Mouse (Mus musculus) intestine, postnatal 0 days (tissue): Measurements from ENCODE around the gene C1ql4. TPM values are rescaled to one million over a fixed set of nuclear protein-coding genes. Genes with fewer than 3 reads are reported as not detected.
"Not testable (repeated sequence)": the region's sequence is repeated elsewhere in the genome, so short reads cannot be mapped to it uniquely, and the experiment has no call there.

Experiments used
- ATAC-seq: fragments of 200-750 bp; cut with Nextera tagmentation; 2 replicates; pipeline ENCODE4 v1.8.0; 2017; ENCODE audit warnings: mild to moderate bottlenecking, moderate TSS enrichment, moderate library complexity
- H3K27ac ChIP-seq: fragments of 300-500 bp; sonication (generic); 2 replicates; pipeline ENCODE4 v1.5.1; 2014; ENCODE audit warnings: mild to moderate bottlenecking, low read depth, low read length, moderate library complexity
- H3K27me3 ChIP-seq: fragments of 300-500 bp; sonication (generic); replicated peaks from 2 replicates; pipeline ENCODE4 v1.6.1; 2014; ENCODE audit warnings: low read length, mixed read lengths; ENCODE audit not compliant: control insufficient read depth, insufficient read depth
- H3K36me3 ChIP-seq: fragments of 300-500 bp; sonication (generic); 2 replicates; pipeline ENCODE4 v1.6.1; 2014; ENCODE audit warnings: mild to moderate bottlenecking, moderate library complexity; ENCODE audit not compliant: control insufficient read depth, insufficient read depth
- H3K4me1 ChIP-seq: fragments of 300-500 bp; sonication (generic); replicated peaks from 2 replicates; pipeline ENCODE4 v1.6.1; 2014; ENCODE audit warnings: antibody characterized with exemption, low read length, mixed read lengths; ENCODE audit not compliant: control insufficient read depth, insufficient read depth
- H3K4me2 ChIP-seq: fragments of 300-500 bp; sonication (generic); replicated peaks from 2 replicates; pipeline ENCODE4 v1.6.1; 2014; ENCODE audit warnings: low read depth, mild to moderate bottlenecking, moderate library complexity
- H3K4me3 ChIP-seq: fragments of 300-500 bp; sonication (generic); 2 replicates; pipeline ENCODE4 v1.5.1; 2014; ENCODE audit warnings: low read depth, low read length
- H3K9ac ChIP-seq: fragments of 300-500 bp; sonication (generic); 2 replicates; pipeline ENCODE4 v1.6.1; 2014; ENCODE audit warnings: mild to moderate bottlenecking, low read depth, low read length
- H3K9me3 ChIP-seq: fragments of 300-500 bp; sonication (generic); 2 replicates; pipeline ENCODE4 v1.6.1; 2016; ENCODE audit warnings: mixed run types; ENCODE audit not compliant: control insufficient read depth
- CTCF ChIP-seq: sonication (generic); IDR thresholded peaks from 2 replicates; pipeline ENCODE4 v1.5.1; 2016; ENCODE audit warnings: low read depth, mild to moderate bottlenecking, control low read depth, antibody characterized with exemption, moderate library complexity
- WGBS: fragments of 180-500 bp; shearing (Covaris S2); extraction: QIAGEN DNeasy Blood & Tissue Kit; methylation state at CpG from one replicate; pipeline ENCODE4 v1.1.7; 2014; 5-methylcytosine and 5-hydroxymethylcytosine counted together
- polyA plus RNA-seq: library from polyadenylated mRNA; unstranded; fragments of >200 nt; fragmentation: Nextera tagmentation; extraction: Ambion mirVana; gene quantifications from 2 replicates; pipeline ENCODE4 v1.2.1, GENCODE M21; 2015

Gene C1ql4
- polyA plus RNA-seq, 1 experiment from 2014 or later = 0.10 TPM

DNA sequence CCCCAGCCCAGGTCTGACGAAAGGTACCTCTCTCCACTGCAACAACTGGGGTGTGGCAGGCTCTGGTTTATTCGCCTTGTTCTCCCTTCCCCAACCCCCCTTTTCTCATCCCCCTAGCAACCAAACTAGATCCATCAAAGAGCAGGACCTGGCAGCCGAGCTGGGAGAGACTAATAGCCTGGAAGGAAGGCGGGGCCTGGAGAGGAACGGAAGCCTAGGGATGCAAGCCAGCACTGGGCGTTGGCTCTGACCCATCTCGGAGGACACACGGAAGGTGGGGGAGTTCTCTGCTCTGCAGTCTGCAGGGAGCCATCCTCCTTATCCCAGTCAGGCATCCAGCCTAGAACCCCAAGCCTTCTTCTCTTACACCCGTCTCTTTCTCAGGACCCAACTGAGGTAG is 34.2 kb downstream of the C1ql4 start:
- ATAC-seq = no peak
- no peaks in the 10 kb centered on the region; the same call in 1 of the 2 replicates for H3K4me1 ChIP-seq
- no peaks in the 10 kb centered on the region for H3K9me3 ChIP-seq
- peaks cover 49% of the 10 kb centered on the region for H3K27me3 ChIP-seq
- H3K36me3 ChIP-seq = no peaks in the 10 kb centered on the region
- no peak overlapping the region for H3K27ac ChIP-seq
- no peak overlapping the region for H3K4me2 ChIP-seq
- no peak for TF ChIP-seq CTCF
- WGBS = 13% methylated on average over 9 of the region's 9 CpGs
- H3K4me3 ChIP-seq = no peak overlapping the region
- no peak overlapping the region for H3K9ac ChIP-seq

DNA sequence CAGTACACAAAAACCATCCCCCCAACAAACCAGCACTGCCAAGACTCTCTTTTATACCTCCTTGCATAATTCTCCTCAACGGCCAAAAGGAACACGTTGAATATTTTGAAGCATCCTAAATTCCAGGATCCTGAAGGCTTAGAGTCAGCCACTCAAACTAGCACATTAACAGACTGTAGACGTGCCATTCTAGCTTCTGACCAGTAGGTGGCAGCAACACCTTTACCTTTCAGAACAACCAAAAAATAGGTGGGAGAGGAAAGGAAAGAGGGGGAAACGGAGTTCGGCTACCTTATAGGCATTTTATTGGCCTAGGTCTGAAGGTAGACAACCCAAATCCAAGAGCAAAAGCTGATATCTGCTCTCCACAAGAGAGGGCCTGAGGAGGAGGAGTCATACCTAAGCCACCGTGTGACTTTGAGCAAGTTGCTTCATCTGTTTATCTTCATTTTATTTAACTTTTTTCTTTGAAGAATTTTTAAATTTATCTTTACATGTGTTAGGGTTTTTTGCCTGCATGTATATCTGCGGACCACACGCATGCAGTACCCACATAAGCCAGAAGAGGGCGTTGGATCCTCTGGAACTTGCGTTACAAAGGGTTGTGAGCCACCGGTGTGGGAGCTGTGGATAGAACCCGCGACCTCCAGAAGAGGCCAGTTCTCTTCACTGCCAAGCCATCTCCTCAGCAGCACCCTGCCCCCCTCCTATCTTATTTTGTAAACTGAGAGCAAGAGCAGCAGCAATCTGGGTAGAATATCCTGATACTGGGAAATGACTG is 38.0 kb downstream of the C1ql4 start:
- ATAC-seq = no peak
- WGBS = 32% methylated on average over 13 of the region's 13 CpGs
- H3K9ac ChIP-seq = no peak overlapping the region
- H3K9me3 ChIP-seq = no peaks in the 10 kb centered on the region
- peaks cover 12% of the 10 kb centered on the region for H3K27me3 ChIP-seq
- no peak overlapping the region for H3K27ac ChIP-seq
- no peaks in the 10 kb centered on the region for H3K36me3 ChIP-seq
- H3K4me1 ChIP-seq = no peaks in the 10 kb centered on the region; the same call in 1 of the 2 replicates
- no peak overlapping the region for H3K4me3 ChIP-seq
- H3K4me2 ChIP-seq = 0 out of 2 replicates have a peak overlapping the region, but pooled peaks have one; percentile 21
- peak; percentile 90 for TF ChIP-seq CTCF

DNA sequence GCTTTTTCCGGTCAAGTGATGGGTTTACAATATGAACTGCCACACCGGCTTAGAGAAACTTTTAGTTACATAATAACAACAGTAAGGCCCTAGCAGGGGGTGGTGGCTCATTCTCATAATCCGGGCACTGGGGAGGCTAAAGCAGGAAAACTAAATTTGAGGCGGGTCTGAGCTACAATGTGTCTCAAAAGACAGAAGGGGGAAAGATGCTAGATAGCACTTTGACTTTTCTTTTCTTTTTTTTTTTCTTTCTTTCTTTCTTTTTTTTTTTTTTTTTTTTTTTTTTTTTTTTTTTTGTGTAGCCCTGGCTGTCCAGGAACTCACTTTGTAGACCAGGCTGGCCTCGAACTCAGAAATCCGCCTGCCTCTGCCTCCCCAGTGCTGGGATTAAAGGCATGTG is 41.9 kb downstream of the C1ql4 start:
- H3K27me3 ChIP-seq, H3K9ac ChIP-seq, H3K4me1 ChIP-seq, H3K9me3 ChIP-seq, ATAC-seq, H3K36me3 ChIP-seq, H3K4me2 ChIP-seq, H3K4me3 ChIP-seq: not testable (repeated sequence)
- 0 out of 2 replicates have a peak overlapping the region, but pooled peaks have one; percentile 57 for H3K27ac ChIP-seq
- WGBS = 82% methylated on average over 6 of the region's 6 CpGs

DNA sequence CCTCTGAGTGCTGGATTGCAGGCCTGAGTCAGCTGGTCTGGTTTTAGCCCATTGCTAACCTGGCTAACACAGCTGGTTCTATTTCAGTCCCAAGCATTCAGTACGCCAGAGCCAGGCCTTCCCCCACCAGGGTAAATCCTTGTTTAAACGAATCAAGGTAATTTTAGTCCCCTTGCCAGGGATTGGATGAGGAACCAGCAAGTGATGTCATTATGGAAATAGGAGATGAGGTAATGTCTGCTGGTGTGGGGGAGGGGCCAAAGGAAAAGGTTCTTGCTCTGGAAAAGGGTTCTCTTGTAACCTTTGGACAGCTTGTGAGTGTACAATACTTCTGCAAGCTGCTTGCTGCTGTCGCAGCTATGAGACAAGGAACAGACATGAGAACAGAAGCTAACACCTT is 42.8 kb downstream of the C1ql4 start:
- no peaks in the 10 kb centered on the region for H3K27me3 ChIP-seq
- TF ChIP-seq CTCF = no peak
- peak; percentile 79 for ATAC-seq

DNA sequence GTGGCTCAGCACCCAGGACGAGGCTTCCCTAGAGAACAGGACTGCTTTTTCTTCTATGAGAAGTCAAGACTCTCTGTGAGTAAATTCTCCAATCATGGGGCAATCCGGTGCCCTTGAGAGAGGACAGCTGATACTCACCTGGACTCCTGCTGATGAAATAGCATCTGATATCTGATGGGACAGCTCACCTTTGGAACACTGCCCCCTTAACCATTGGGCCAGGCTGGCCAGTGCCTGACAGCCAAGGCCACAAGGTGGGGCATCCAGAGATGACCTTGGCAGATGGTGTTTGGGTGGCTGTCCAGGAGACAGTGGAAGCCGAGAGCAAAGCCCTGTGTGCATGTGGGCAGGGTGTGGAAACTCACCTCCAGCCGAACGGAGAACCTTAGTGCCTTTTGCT is 45.3 kb downstream of the C1ql4 start:
- H3K4me3 ChIP-seq = no peak overlapping the region
- H3K4me1 ChIP-seq = no peaks in the 10 kb centered on the region; the same call in 1 of the 2 replicates
- WGBS = 74% methylated on average over 5 of the region's 5 CpGs
- no peaks in the 10 kb centered on the region for H3K9me3 ChIP-seq
- no peak overlapping the region for H3K27ac ChIP-seq
- no peak overlapping the region for H3K9ac ChIP-seq
- no peak for TF ChIP-seq CTCF
- H3K27me3 ChIP-seq = no peaks in the 10 kb centered on the region
- H3K4me2 ChIP-seq = no peak overlapping the region
- ATAC-seq = no peak
- peaks cover 13% of the 10 kb centered on the region; the same call in 1 of the 2 replicates for H3K36me3 ChIP-seq

More for the DNA sequence above, 42.8 kb downstream of the C1ql4 start:
- no peaks in the 10 kb centered on the region for H3K36me3 ChIP-seq
- H3K9me3 ChIP-seq = no peaks in the 10 kb centered on the region
- H3K27ac ChIP-seq = peak overlapping the region; percentile 57; the same call in 1 of the 2 replicates
- 0 out of 2 replicates have a peak overlapping the region, but pooled peaks have one; percentile 9 for H3K4me2 ChIP-seq
- H3K9ac ChIP-seq = no peak overlapping the region
- no peak overlapping the region for H3K4me3 ChIP-seq
- 19% methylated on average over 3 of the region's 3 CpGs for WGBS
- no peaks in the 10 kb centered on the region; the same call in 1 of the 2 replicates for H3K4me1 ChIP-seq

DNA sequence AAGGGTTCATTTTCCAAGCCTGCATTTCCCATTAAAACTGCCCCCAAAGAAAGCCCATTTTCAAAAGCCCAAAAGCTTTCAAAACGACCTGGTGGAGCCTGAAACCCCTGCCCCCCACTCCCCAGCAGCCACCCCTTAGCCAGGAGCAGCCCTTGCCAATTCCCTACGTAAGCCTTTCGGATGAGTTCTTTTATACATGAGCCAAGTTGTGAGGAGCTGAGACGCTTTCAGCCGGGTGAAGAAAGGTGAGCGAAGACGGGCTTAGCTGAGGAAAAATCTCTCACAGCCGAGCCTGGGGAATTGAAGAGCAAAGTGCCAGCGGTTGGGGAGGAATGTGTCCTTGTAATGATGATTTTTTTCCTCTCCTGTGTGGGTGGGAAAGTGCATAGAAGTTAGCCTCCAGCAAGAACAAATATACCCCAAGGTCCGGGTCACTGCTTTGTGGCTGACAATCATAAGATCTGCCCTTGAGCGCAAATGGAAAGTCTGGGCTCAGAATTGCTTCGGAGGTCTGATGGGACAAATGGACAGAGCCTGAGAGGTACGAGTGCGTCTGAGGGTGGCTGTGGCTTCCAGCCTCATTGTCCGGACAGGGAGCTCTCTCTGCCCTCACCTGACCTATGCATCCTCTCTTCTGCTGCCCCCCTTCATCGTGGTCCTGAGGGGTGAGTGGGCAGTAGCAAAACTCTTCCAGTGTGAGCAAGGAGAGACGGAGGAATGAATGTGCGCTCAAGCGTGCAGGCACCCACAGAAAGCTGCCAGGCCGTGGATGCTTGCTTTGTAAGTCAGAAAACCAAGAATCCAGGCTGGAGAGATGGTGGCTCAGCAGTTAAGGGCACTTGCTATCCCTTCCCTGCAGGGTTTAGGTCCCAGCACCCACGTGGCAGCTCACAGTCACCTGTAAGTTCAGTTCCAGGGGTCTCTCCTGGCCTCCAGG is 46.4 kb downstream of the C1ql4 start:
- Histone ChIP-seq H3K9me3 (no peaks in the 10 kb centered on the region), H3K4me3 (no peak overlapping the region), H3K4me1 (no peaks in the 10 kb centered on the region; the same call in 1 of the 2 replicates), H3K4me2 (no peak overlapping the region), H3K9ac (no peak overlapping the region), H3K27me3 (no peaks in the 10 kb centered on the region), H3K36me3 (peaks cover 20% of the 10 kb centered on the region), H3K27ac (no peak overlapping the region)
- no peak for ATAC-seq
- WGBS = 61% methylated on average over 21 of the region's 21 CpGs
- no peak for TF ChIP-seq CTCF
